ENCODE assay signal across 20 mouse cellular contexts in genomic region chr5:74063226-74063747, GRCm38 (mm10). TPM values are rescaled to one million over a fixed set of nuclear protein-coding genes. Genes with fewer than 3 reads are reported as not detected.
A peak's percentile ranks its signal among the peaks of the same experiment; 100 is the strongest.
DNase-seq lines count a peak whose midpoint lies in the region; ATAC-seq lines count a peak whose summit lies in the region.
"Had no signal": no experiment of that assay in that cellular context is flagged by ENCODE, and none has a peak within 500 bp of the region (broad histone marks: within the 10 kb centered on the region; RNA-seq: fewer than 3 reads in every experiment).

No protein-coding gene starts in this region.

- 0 out of 2 replicates have a peak, but pooled peaks cover 4% of the 10 kb centered on the region for H3K36me3 ChIP-seq in limb, embryonic 12.5 days
- H3K36me3 ChIP-seq in limb, embryonic 10.5 days = peaks cover 10% of the 10 kb centered on the region; the same call in 1 of the 2 replicates
- no peaks in the 10 kb centered on the region for H3K36me3 ChIP-seq in liver, embryonic 16.5 days (ENCODE audit: control insufficient read depth, insufficient read depth)
- no peaks in the 10 kb centered on the region for H3K36me3 ChIP-seq in forebrain, embryonic 13.5 days (ENCODE audit: poor library complexity, severe bottlenecking)
- H3K36me3 ChIP-seq: embryonic facial prominence, embryonic 13.5 days; midbrain, embryonic 13.5 days had no signal

- no peak for DNase-seq in limb, embryonic 10.5 days (ENCODE audit: low spot score)
- peak; percentile 25 for DNase-seq in MEL-GATA-1-ER (ENCODE audit: extremely low read depth, low read depth)
- DNase-seq in c-Kit-positive CD71-positive TER-119-positive erythroid progenitor cells, embryonic 14.5 days (ENCODE audit: low spot score) = peak; percentile 65
- DNase-seq in spleen, adult 18-20 months = no peak
- DNase-seq: adrenal gland, postnatal 25 days; cerebellum, adult 11-12 months; heart, adult 11 months; heart, postnatal 4 days; layer of hippocampus, adult 9-11 months; lung, postnatal 10 days; thymus, postnatal 36 days had no signal

- H3K4me1 ChIP-seq in limb, embryonic 12.5 days (replicated peaks) = peaks cover 61% of the 10 kb centered on the region
- H3K4me1 ChIP-seq in limb, embryonic 10.5 days = peaks cover 50% of the 10 kb centered on the region
- peaks cover 45% of the 10 kb centered on the region for H3K4me1 ChIP-seq in liver, embryonic 16.5 days (ENCODE audit: control insufficient read depth, low read depth, low read length)
- peaks cover 34% of the 10 kb centered on the region for H3K4me1 ChIP-seq in forebrain, embryonic 13.5 days

- WGBS in limb, embryonic 12.5 days = 81% methylated on average over 5 of the region's 5 CpGs
- WGBS in limb, embryonic 10.5 days = 92% methylated on average over 5 of the region's 5 CpGs
- 27% methylated on average over 5 of the region's 5 CpGs for WGBS in liver, embryonic 16.5 days (ENCODE audit: insufficient replicate concordance)
- 96% methylated on average over 5 of the region's 5 CpGs for WGBS in forebrain, embryonic 13.5 days

- no peak overlapping the region for H3K4me2 ChIP-seq in limb, embryonic 12.5 days
- peak overlapping the region; percentile 98 for H3K4me2 ChIP-seq in liver, embryonic 16.5 days (ENCODE audit: low read depth, low read length)
- H3K4me2 ChIP-seq in forebrain, embryonic 13.5 days = no peak overlapping the region
- H3K4me2 ChIP-seq: embryonic facial prominence, embryonic 13.5 days; midbrain, embryonic 13.5 days had no signal

- H3K9ac ChIP-seq in limb, embryonic 12.5 days (replicated peaks) = no peak overlapping the region
- H3K9ac ChIP-seq in liver, embryonic 16.5 days (ENCODE audit: low read depth, low read length) = peak overlapping the region; percentile 78
- no peak overlapping the region for H3K9ac ChIP-seq in forebrain, embryonic 13.5 days
- H3K9ac ChIP-seq: embryonic facial prominence, embryonic 13.5 days; midbrain, embryonic 13.5 days had no signal

- no peaks in the 10 kb centered on the region for H3K9me3 ChIP-seq in limb, embryonic 12.5 days
- no peaks in the 10 kb centered on the region for H3K9me3 ChIP-seq in limb, embryonic 10.5 days (replicated peaks)
- H3K9me3 ChIP-seq in liver, embryonic 16.5 days (replicated peaks; ENCODE audit: control insufficient read depth, low read length) = no peaks in the 10 kb centered on the region
- no peaks in the 10 kb centered on the region for H3K9me3 ChIP-seq in forebrain, embryonic 13.5 days (replicated peaks)
- H3K9me3 ChIP-seq: embryonic facial prominence, embryonic 13.5 days; midbrain, embryonic 13.5 days had no signal

- no peak overlapping the region for H3K4me3 ChIP-seq in limb, embryonic 12.5 days (replicated peaks)
- H3K4me3 ChIP-seq in limb, embryonic 10.5 days = no peak overlapping the region
- H3K4me3 ChIP-seq in liver, embryonic 16.5 days (ENCODE audit: low read depth, low read length) = peak overlapping the region; percentile 94
- H3K4me3 ChIP-seq in forebrain, embryonic 13.5 days = no peak overlapping the region
- H3K4me3 ChIP-seq: embryonic facial prominence, embryonic 13.5 days; midbrain, embryonic 13.5 days had no signal

- no peaks in the 10 kb centered on the region for H3K27me3 ChIP-seq in limb, embryonic 12.5 days
- H3K27me3 ChIP-seq in limb, embryonic 10.5 days (ENCODE audit: low read depth, poor library complexity, severe bottlenecking) = no peaks in the 10 kb centered on the region
- no peaks in the 10 kb centered on the region for H3K27me3 ChIP-seq in liver, embryonic 16.5 days (ENCODE audit: control insufficient read depth, insufficient read depth, low read depth, low read length)
- H3K27me3 ChIP-seq in forebrain, embryonic 13.5 days = no peaks in the 10 kb centered on the region
- H3K27me3 ChIP-seq: embryonic facial prominence, embryonic 13.5 days; midbrain, embryonic 13.5 days had no signal

- no peak for ATAC-seq in limb, embryonic 12.5 days (ENCODE audit: insufficient number of reproducible peaks, insufficient read depth, low FRiP score, low TSS enrichment, low read depth)
- no peak for ATAC-seq in liver, embryonic 16.5 days (ENCODE audit: low read depth)
- ATAC-seq in forebrain, embryonic 13.5 days = no peak
- no peak for ATAC-seq in frontal cortex, adult (ENCODE audit: low TSS enrichment)
- ATAC-seq: forebrain, embryonic 14.5 days; hindbrain, postnatal 0 days; midbrain, embryonic 13.5 days had no signal

- 0 out of 2 replicates have a peak overlapping the region, but pooled peaks have one; percentile 2 for H3K27ac ChIP-seq in limb, embryonic 12.5 days
- no peak overlapping the region for H3K27ac ChIP-seq in limb, embryonic 10.5 days
- peak overlapping the region; percentile 97 for H3K27ac ChIP-seq in liver, embryonic 16.5 days (ENCODE audit: low read length)
- no peak overlapping the region for H3K27ac ChIP-seq in forebrain, embryonic 13.5 days
- H3K27ac ChIP-seq: embryonic facial prominence, embryonic 13.5 days; hindbrain, postnatal 0 days; kidney, postnatal 0 days; midbrain, embryonic 13.5 days had no signal

RNA-seq across cellular contexts. Expression of gene Usp46, which starts 4.9 kb away (rescaled TPM):
- polyA plus RNA-seq in limb, embryonic 12.5 days (2016; fragmentation: Nextera tagmentation; extraction: Ambion mirVana) = 47.2 and 49.3 TPM in 2 replicates
- 30.8 and 37.9 TPM in 2 replicates for polyA plus RNA-seq in limb, embryonic 10.5 days (2016; fragmentation: Nextera tagmentation; extraction: Ambion mirVana)
- polyA plus RNA-seq in liver, embryonic 16.5 days (2015; fragmentation: Nextera tagmentation; extraction: Ambion mirVana) = 18.9 and 20.0 TPM in 2 replicates
- 24.8 and 25.9 TPM in 2 replicates for polyA plus RNA-seq in forebrain, embryonic 13.5 days (2015; fragmentation: Nextera tagmentation; extraction: Ambion mirVana)

Comparison
In these comparisons a context has a peak if more than half of its experiments do, and no peak if none do; other contexts are left out.
1. H3K27ac ChIP-seq: peak in limb, embryonic 12.5 days (single experiment) and liver, embryonic 16.5 days (single experiment); none in limb, embryonic 10.5 days (single experiment) and forebrain, embryonic 13.5 days (single experiment).
2. DNase-seq: peak in MEL-GATA-1-ER (single experiment) and c-Kit-positive CD71-positive TER-119-positive erythroid progenitor cells, embryonic 14.5 days (single experiment); none in limb, embryonic 10.5 days (single experiment) and spleen, adult 18-20 months (0 of 2).